Mouse (Mus musculus): ENCODE results near the gene Lhx2.

DNA sequence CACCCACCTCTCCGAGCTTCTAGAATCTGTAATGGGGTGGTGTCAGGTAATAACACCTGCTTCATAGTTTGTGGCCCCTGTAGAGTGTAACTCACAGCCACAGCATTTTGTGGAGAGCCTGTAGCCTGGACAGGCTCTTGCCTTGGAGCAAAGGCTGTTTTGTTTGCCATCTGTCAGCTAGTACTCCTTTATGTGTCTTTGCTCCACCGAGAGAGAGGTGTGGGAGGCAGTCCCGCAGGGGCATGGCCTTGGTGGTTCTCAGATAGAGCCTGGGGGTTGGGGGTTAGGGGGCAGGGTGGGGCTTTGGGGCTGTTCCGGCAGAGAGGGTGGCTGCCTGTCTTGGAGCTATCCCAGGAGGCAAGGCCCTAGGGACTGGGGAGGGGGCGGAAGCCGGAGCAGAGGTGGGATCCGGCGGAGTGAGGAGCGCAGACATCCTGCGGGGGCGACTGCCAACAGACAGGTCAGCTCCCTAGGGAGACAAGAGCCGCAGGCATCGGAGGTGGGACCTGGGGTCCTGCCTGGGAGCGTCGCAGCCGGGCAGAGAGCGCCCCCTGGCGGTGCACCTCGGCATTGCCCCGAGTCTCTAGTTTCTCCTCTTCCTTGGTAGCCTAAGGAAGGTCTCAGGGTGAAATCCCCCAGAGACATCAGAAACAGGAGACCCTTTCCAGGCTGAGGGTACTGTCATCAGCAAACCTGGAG, 36.7 kb downstream of the Lhx2 start:
- TF ChIP-seq CTCF (IDR thresholded peaks at IDR 0.05), result peak; percentile 96
- TF ChIP-seq EP300 (IDR thresholded peaks at IDR 0.05), result no peak
